Mouse (Mus musculus) heart, postnatal 25 days (tissue): ENCODE results near the gene Lmod1. TPM values are rescaled to one million over a fixed set of nuclear protein-coding genes. Genes with fewer than 3 reads are reported as not detected.
"Not testable (repeated sequence)": the region's sequence is repeated elsewhere in the genome, so short reads cannot be mapped to it uniquely, and the experiment has no call there.

Source experiments
- DNase-seq: peaks from one replicate; pipeline ENCODE4 v3.0.0; 2022; ENCODE audit warnings: low spot score
- intact Hi-C: fragments of 180-260 bp; cut with DNase I; formaldehyde crosslinking; loops from one replicate; pipeline ENCODE4 v1.15.1; 2025
- total RNA-seq, 2 experiments: library from RNA; stranded (reverse); gene quantifications; 2 replicates each; pipeline ENCODE4 v1.2.3; 2021

The Lmod1 gene
- total RNA-seq, 2 experiments from 2014 or later, result 2.7 to 3.8 TPM

DNA sequence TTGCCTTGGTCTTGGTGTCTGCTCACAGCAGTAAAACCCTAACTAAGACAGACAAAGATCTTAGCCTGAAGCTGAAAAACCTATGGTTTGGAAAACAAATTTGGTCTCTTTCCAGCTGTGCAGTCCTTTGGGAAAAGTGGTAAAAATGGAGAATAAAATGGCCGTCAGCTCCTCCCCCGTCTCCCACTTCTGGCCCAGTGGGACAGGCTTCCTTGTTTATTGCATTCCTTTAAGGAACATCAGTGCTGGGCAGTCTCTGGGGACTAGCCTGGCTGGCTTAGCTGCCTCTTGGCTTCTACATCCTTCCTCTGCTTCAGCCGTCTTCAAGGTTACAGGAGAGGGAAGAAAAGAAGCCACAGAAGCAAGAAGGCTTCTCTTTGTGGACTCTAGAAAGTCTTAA is 27.3 kb downstream of the Lmod1 start:
- intact Hi-C loops, result no loop called here
- peak; percentile 33 for DNase-seq

DNA sequence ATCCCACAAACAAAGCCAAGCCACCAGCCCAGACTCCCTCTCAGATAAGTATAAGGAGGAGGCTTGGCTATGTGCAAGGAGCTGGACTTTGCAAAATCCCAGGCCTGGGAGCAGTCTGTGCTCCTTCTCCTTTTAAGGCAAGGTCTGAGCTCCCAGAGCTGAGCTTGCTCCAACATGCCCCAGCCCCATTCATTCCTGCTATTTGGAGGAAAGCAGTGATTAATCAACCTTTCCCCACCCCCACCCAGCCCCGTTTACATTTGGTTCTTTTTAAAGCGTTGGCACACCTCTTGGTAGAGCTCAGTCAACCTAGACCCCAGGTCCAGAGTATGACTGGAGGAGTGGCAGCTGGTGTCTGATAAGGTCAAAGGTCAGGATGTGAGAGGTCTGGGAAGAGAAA is 34.5 kb downstream of the Lmod1 start:
- no peak for DNase-seq
- intact Hi-C loops, result no loop called here

DNA sequence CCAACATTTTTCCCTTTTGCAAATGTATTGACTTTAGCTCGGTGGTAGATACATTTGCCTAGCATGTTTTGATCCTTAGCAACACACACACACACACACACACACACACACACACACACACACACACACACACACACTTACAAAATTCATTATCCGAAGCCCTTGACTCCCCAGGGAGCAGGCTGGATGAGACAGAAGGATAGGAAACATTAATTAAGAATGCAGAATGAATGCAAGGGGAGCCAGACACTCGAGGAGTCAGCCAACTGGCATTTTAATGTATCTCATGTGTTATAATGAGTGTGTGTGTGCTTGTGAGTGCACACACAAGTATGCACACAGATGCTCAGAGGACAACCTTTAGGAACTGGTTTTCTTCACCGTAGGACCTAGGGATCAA is 36.9 kb downstream of the Lmod1 start:
- intact Hi-C loops, result loop anchor here (10.0 kb wide), 1 partner anchor 377 kb away; no protein-coding TSS in a partner anchor
- no peak for DNase-seq

GRCm38 (mm10) chr1:135362115-135362514 is 37.5 kb downstream of the Lmod1 start:
- intact Hi-C loops, result loop anchor here (10.0 kb wide), 1 partner anchor 377 kb away; no protein-coding TSS in a partner anchor
- DNase-seq, result no peak

DNA sequence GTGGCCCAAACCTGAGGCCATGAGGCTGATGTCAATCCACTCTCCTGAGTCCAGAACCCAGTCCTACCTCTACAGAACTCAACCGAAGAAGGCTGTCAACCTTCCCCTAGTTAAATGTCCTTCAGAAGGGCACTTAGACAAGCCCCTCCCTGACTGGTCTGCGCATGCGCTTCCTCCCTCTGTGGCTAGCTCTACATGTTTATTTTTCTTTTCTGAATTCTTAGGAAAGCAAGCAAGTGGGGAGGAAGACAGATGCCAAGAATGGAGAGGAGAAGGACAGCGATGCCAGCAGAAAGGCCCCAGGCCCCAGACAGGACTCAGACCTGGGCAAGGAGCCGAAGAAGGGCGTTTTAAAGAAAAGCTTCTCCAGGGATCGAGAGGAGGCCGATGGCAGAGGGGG is 38.8 kb downstream of the Lmod1 start:
- intact Hi-C loops, result loop anchor here (10.0 kb wide), 1 partner anchor 379 kb away; no protein-coding TSS in a partner anchor
- DNase-seq, result no peak

GRCm38 (mm10) chr1:135366380-135366779 is 41.8 kb downstream of the Lmod1 start:
- intact Hi-C loops, result loop anchor here (5.0 to 10.0 kb wide), 2 partner anchors 54 to 382 kb away; partner anchors contain the start of gene Timm17a
- DNase-seq, result no peak

DNA sequence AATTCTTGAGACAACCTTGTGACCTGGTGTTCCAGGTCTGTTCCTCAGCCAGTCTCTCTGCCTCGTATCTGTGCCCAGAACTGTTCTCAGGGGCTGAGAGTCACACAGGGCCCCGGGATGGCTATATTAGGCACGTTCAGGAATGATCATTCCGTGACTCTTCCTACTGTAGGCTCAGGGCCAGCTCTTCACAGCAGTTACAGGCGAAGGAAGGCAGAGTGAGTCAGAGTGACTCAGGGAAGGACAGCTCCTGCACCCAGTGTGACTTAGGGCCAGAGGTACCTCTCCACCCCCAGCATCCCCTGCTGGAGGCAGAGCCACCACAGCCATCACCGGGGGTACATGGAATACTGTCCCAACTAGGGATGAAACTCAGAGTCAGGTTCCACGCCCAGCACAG is 42.4 kb downstream of the Lmod1 start:
- no peak for DNase-seq
- intact Hi-C loops, result loop anchor here (5.0 to 10.0 kb wide), 2 partner anchors 55 to 382 kb away; partner anchors contain the start of gene Timm17a

- intact Hi-C loops, result loop anchor here (5.0 to 10.0 kb wide), 2 partner anchors 55 to 383 kb away; partner anchors contain the start of gene Timm17a
- DNase-seq, result no peak
Observed at GRCm38 (mm10) chr1:135367595-135367994, 43.0 kb downstream of the Lmod1 start.

GRCm38 (mm10) chr1:135368245-135368644 is 43.6 kb downstream of the Lmod1 start:
- intact Hi-C loops, result loop anchor here (1.0 to 10.0 kb wide), 5 partner anchors 56 to 383 kb away; partner anchors contain the start of genes Elf3 and Timm17a
- peak; percentile 73 for DNase-seq

DNA sequence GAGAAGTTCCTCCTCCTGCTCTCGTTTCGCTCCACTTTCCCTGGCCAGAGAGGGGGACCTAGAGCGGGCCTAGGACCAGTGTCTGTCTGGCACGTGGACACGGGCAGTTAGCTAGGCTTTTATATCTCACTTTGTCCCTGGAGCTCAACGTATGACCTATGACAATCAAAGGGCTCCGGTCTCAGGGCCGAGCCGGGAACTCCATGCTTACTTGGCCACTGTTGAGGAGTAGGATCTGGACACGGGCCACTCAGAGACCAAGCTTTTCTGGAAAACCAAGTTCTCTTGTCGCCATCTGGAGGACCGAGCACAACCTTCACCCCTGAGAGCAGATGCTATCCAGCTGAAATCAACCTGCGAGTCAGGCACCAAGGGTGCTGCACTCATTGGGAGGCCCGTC is 44.4 kb downstream of the Lmod1 start:
- intact Hi-C loops, result loop anchor here (1.0 to 10.0 kb wide), 5 partner anchors 57 to 384 kb away; partner anchors contain the start of genes Elf3 and Timm17a
- DNase-seq, result peak; percentile 34

- intact Hi-C loops, result loop anchor here (2.0 to 10.0 kb wide), 4 partner anchors 57 to 385 kb away; partner anchors contain the start of genes Elf3 and Timm17a
- DNase-seq, result no peak
Observed at GRCm38 (mm10) chr1:135369415-135369814, 44.8 kb downstream of the Lmod1 start.

DNA sequence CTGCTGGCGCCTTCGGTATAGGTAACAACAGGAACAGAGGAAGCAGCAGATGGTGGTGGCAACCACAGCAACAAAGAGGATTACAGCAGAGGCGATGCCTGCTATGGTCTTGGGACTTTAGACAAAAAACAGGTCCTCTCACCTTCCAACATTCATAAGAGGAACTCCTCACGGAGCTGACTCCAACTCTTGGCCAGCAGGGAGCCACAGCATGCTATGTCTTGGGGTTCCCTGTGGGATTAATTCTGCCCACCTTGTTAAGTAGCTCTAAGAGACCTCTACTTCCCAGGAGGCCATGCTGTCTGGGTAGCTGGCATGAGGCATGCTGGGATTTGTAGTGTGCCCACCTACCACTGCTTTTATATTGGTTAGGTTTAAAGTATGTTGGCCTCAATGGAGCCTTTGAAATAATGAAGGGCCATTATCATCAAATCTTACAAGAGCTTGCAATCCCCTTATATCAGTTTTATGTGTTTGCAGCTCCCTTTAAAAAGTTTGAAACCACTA is 48.6 kb downstream of the Lmod1 start:
- intact Hi-C loops, result no loop called here

DNA sequence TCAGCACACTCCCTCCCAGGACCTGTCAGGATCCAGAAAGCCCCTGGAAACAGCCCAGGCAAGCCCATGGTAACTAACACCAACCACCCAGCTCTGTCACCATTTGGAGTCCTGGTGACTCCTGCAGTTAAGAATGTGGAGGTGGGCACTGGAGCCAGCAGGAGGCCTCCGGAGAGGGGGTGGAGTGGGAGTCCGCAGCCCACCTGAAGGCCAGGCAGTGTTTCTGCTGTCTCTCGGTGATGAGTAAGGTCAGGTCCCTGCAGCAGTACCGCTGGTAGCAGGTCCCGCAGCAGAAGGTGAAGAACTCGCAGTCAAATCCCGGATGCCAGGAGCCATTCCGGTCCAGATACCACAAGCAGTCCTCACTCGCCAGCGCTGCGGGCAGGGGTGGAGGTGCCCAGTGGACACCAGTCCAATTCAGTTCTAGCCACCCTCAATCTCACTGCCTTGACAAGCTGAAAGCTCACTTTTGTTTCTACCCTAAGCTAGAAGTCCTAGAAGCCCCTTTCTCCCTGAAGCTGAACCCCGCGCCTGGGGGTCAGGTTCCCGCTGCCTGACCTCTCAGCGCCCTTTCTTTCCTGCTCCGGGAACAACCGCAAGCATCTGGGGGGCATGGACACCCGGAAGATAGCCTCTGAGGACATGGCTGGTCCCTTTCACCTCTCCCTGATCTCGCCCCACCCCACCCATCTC is 49.7 kb downstream of the Lmod1 start:
- DNase-seq, result no peak
- intact Hi-C loops, result no loop called here

More for the DNA sequence above, 48.6 kb downstream of the Lmod1 start:
- DNase-seq, result no peak

DNA sequence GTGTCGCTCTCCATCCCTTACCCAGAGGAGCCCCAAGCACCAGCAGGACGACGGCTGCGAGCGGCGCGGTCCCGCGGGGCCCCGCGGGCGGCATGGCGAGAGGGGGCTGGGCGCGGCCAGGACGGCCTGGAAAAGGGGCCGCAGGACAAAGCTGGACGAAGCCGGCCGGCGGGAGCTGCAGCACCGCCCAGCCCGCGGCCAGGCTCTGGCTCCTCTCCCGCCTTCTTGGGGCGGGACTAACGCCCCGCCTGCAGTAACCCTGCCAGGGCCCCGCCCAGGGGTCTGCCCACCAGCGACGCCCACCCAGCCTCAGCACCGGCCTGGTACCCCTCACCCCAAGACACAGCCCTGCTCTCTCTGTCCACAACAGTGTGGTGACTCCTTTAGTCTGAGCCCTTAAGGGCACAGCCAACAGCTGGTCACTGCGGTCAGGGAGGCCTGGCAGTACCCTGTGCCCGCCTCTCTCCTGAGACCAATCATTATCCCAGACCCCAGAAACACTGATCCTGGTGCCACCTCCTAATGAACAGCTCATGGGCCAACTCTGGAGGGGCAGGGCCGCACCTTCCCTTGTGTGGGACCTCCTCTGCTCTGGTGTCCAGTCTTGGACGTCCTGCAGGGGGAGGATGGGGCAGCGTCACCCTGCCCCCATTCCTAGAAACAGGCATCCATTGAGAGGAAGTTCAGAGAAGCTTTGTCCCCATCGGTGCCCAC is 50.4 kb downstream of the Lmod1 start, which contains the start of gene Shisa4:
TSS of gene Shisa4 (minus strand) at position 370 of the 714 bp plus-strand sequence.
- DNase-seq, result peak; percentile 40
- intact Hi-C loops, result no loop called here

GRCm38 (mm10) chr1:135378576-135378975 is 54.0 kb downstream of the Lmod1 start:
- DNase-seq, result no peak
- intact Hi-C loops, result no loop called here

DNA sequence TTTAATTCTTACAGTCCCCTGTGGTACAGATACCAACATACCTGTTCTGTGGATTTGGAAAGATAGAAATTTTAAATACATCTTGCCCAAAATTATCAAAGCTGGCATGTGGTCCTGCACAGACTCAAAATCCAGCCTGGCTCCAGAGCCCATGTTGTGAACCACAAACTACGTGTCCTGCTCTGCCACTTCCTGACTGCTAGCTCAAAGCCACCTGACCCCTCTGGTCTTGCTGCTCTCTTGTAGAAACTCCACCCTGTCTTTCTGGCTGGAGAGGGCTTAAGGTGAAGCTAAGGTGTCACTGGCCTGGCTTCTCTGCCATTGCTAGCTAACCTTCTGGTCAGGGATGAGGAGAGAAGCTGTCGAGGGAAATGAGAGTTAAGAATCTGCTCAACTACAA is 54.4 kb downstream of the Lmod1 start:
- intact Hi-C loops, result no loop called here
- no peak for DNase-seq

- DNase-seq, result no peak
- intact Hi-C loops, result no loop called here
Observed at GRCm38 (mm10) chr1:135380071-135380991, 55.7 kb downstream of the Lmod1 start.

- DNase-seq, intact Hi-C loops: not testable (repeated sequence)
Observed at GRCm38 (mm10) chr1:135381560-135381959, 57.0 kb downstream of the Lmod1 start.

- intact Hi-C loops, result no loop called here
- no peak for DNase-seq
Observed at GRCm38 (mm10) chr1:135384171-135384570, 59.6 kb downstream of the Lmod1 start.
